In the genomic region with DNA sequence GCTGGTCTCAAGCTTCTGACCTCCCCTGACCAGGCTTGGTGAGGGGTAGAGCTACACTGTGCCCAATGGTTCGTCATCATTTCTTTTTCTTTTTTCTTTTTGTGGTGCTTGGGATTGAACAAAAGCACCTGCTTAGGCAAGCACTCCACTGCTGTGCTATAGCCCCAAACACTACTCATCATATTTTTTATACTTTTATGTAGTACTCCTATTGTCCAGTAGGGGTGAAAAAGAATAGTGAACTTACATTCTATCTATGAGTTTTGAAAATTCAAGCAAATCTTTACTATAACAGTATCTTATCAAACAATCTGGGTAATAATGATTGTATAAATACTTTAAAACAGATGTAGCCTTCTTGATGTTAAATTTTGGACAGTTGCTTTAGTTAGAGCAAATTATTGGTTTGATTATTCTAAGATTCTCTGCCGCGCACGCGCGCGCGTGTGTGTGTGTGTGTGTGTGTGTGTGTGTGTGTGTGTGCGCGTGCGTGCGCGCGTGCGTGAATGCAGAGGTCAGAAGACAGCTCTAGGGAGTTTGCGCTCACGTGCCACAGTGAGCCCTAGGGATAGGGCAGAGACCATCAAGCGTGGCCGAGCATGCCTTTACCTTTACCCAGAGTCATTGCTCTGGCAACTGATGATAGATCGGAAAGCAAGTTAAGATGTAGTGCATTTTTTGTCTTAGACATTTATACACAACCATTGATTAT, we compare ENCODE assay signal across 22 mouse cellular contexts. TPM values are rescaled to one million over a fixed set of nuclear protein-coding genes. Genes with fewer than 3 reads are reported as not detected.
DNase-seq lines count a peak whose midpoint lies in the region; ATAC-seq and TF ChIP-seq lines count a peak whose summit lies in the region.
"Had no signal": no experiment of that assay in that cellular context is flagged by ENCODE, and none has a peak within 500 bp of the region (broad histone marks: within the 10 kb centered on the region; RNA-seq: fewer than 3 reads in every experiment).

No protein-coding gene starts in this region.

- WGBS in intestine, postnatal 0 days = 96% methylated on average over 20 of the region's 20 CpGs
- 95% methylated on average over 20 of the region's 20 CpGs for WGBS in intestine, embryonic 15.5 days
- WGBS in midbrain, postnatal 0 days = 95% methylated on average over 20 of the region's 20 CpGs
- WGBS in midbrain, embryonic 15.5 days = 94% methylated on average over 20 of the region's 20 CpGs
- WGBS in stomach, postnatal 0 days = 95% methylated on average over 20 of the region's 20 CpGs

- H3K36me3 ChIP-seq in intestine, postnatal 0 days (ENCODE audit: control insufficient read depth, insufficient read depth) = no peaks in the 10 kb centered on the region
- H3K36me3 ChIP-seq in intestine, embryonic 15.5 days = no peaks in the 10 kb centered on the region
- no peaks in the 10 kb centered on the region for H3K36me3 ChIP-seq in midbrain, postnatal 0 days (ENCODE audit: insufficient read depth, low read length)
- no peaks in the 10 kb centered on the region for H3K36me3 ChIP-seq in midbrain, embryonic 15.5 days (replicated peaks)
- no peaks in the 10 kb centered on the region for H3K36me3 ChIP-seq in stomach, postnatal 0 days (ENCODE audit: control insufficient read depth, insufficient read depth, low read length)
- H3K36me3 ChIP-seq: neural tube, embryonic 15.5 days; stomach, embryonic 15.5 days had no signal

- TF ChIP-seq CTCF in intestine, postnatal 0 days (IDR thresholded peaks at IDR 0.05; ENCODE audit: low read depth) = 0 out of 2 replicates have a peak, but pooled peaks have one; percentile 2
- peak; percentile 44 for TF ChIP-seq CTCF in midbrain, postnatal 0 days (IDR thresholded peaks at IDR 0.05)
- TF ChIP-seq CTCF in stomach, postnatal 0 days (IDR thresholded peaks at IDR 0.05; ENCODE audit: low read depth) = peak; percentile 35

- H3K9ac ChIP-seq in intestine, postnatal 0 days (ENCODE audit: low read depth, low read length) = no peak overlapping the region
- no peak overlapping the region for H3K9ac ChIP-seq in intestine, embryonic 15.5 days
- no peak overlapping the region for H3K9ac ChIP-seq in midbrain, postnatal 0 days (replicated peaks; ENCODE audit: low read length, poor library complexity, severe bottlenecking)
- H3K9ac ChIP-seq in midbrain, embryonic 15.5 days = no peak overlapping the region
- H3K9ac ChIP-seq in stomach, postnatal 0 days (ENCODE audit: low read length) = no peak overlapping the region
- H3K9ac ChIP-seq: lung, embryonic 14.5 days; neural tube, embryonic 15.5 days; stomach, embryonic 15.5 days had no signal

- H3K4me3 ChIP-seq in intestine, postnatal 0 days (ENCODE audit: low read depth, low read length) = no peak overlapping the region
- H3K4me3 ChIP-seq in intestine, embryonic 15.5 days (replicated peaks) = no peak overlapping the region
- H3K4me3 ChIP-seq in midbrain, postnatal 0 days (ENCODE audit: low read depth, low read length) = no peak overlapping the region
- no peak overlapping the region for H3K4me3 ChIP-seq in midbrain, embryonic 15.5 days
- H3K4me3 ChIP-seq in stomach, postnatal 0 days (ENCODE audit: low read depth, low read length) = no peak overlapping the region
- H3K4me3 ChIP-seq: limb, embryonic 10.5 days; midbrain, embryonic 10.5 days; myocyte; neural tube, embryonic 15.5 days; stomach, embryonic 15.5 days had no signal

- no peaks in the 10 kb centered on the region for H3K4me1 ChIP-seq in intestine, postnatal 0 days (replicated peaks; ENCODE audit: control insufficient read depth, insufficient read depth, low read length)
- no peaks in the 10 kb centered on the region for H3K4me1 ChIP-seq in intestine, embryonic 15.5 days (replicated peaks)
- no peaks in the 10 kb centered on the region for H3K4me1 ChIP-seq in midbrain, postnatal 0 days (ENCODE audit: insufficient read depth, low read length)
- no peaks in the 10 kb centered on the region for H3K4me1 ChIP-seq in midbrain, embryonic 15.5 days
- H3K4me1 ChIP-seq in stomach, postnatal 0 days (replicated peaks; ENCODE audit: control insufficient read depth, insufficient read depth) = no peaks in the 10 kb centered on the region
- H3K4me1 ChIP-seq: limb, embryonic 10.5 days; midbrain, embryonic 10.5 days; neural tube, embryonic 15.5 days; stomach, embryonic 15.5 days had no signal

- no peak for ATAC-seq in intestine, postnatal 0 days
- ATAC-seq in intestine, embryonic 15.5 days = no peak
- no peak for ATAC-seq in midbrain, postnatal 0 days (ENCODE audit: low FRiP score)
- ATAC-seq in midbrain, embryonic 15.5 days (replicated peaks) = no peak
- ATAC-seq in stomach, postnatal 0 days (ENCODE audit: low FRiP score, low TSS enrichment) = no peak
- ATAC-seq in monocyte, adult 5-6 weeks (replicated peaks; ENCODE audit: insufficient number of reproducible peaks, low FRiP score, low TSS enrichment, poor library complexity, severe bottlenecking) = no peak
- ATAC-seq: forebrain, embryonic 14.5 days; intestine, embryonic 16.5 days had no signal

- no peak for TF ChIP-seq EP300 in stomach, postnatal 0 days (optimal IDR thresholded peaks at IDR 0.05)

- H3K27ac ChIP-seq in intestine, postnatal 0 days (ENCODE audit: low read depth, low read length) = no peak overlapping the region
- no peak overlapping the region for H3K27ac ChIP-seq in intestine, embryonic 15.5 days
- no peak overlapping the region for H3K27ac ChIP-seq in midbrain, postnatal 0 days (ENCODE audit: low read depth, low read length)
- no peak overlapping the region for H3K27ac ChIP-seq in midbrain, embryonic 15.5 days
- no peak overlapping the region for H3K27ac ChIP-seq in stomach, postnatal 0 days (replicated peaks)
- H3K27ac ChIP-seq: limb, embryonic 10.5 days; midbrain, embryonic 10.5 days; neural tube, embryonic 15.5 days; stomach, embryonic 15.5 days had no signal

- H3K4me2 ChIP-seq in intestine, postnatal 0 days (replicated peaks; ENCODE audit: low read depth) = no peak overlapping the region
- no peak overlapping the region for H3K4me2 ChIP-seq in intestine, embryonic 15.5 days (replicated peaks)
- no peak overlapping the region for H3K4me2 ChIP-seq in midbrain, postnatal 0 days (ENCODE audit: low read depth, low read length, poor library complexity, severe bottlenecking)
- H3K4me2 ChIP-seq in midbrain, embryonic 15.5 days = no peak overlapping the region
- no peak overlapping the region for H3K4me2 ChIP-seq in stomach, postnatal 0 days (replicated peaks; ENCODE audit: low read depth)
- H3K4me2 ChIP-seq: liver, embryonic 11.5 days; lung, embryonic 14.5 days; neural tube, embryonic 15.5 days; stomach, embryonic 15.5 days had no signal

- DNase-seq in midbrain, postnatal 0 days (ENCODE audit: low spot score) = no peak
- peak; percentile 64 for DNase-seq in R1 (ENCODE audit: low read depth, low spot score)
- no peak for DNase-seq in stomach, postnatal 0 days (ENCODE audit: low spot score)
- DNase-seq: adrenal gland, adult 2 months; cerebellum, adult 8-10 months; gastrocnemius, postnatal 36 days; lung, embryonic 14.5 days; lung, postnatal 4 days; spleen, adult 18-20 months had no signal

- H3K27me3 ChIP-seq in intestine, postnatal 0 days (replicated peaks; ENCODE audit: control insufficient read depth, insufficient read depth, low read length) = no peaks in the 10 kb centered on the region
- no peaks in the 10 kb centered on the region for H3K27me3 ChIP-seq in intestine, embryonic 15.5 days (replicated peaks)
- no peaks in the 10 kb centered on the region for H3K27me3 ChIP-seq in midbrain, postnatal 0 days (ENCODE audit: insufficient read depth, low read length)
- H3K27me3 ChIP-seq in midbrain, embryonic 15.5 days (replicated peaks) = no peaks in the 10 kb centered on the region
- no peaks in the 10 kb centered on the region for H3K27me3 ChIP-seq in stomach, postnatal 0 days (ENCODE audit: control insufficient read depth, insufficient read depth, low read length)
- H3K27me3 ChIP-seq: neural tube, embryonic 15.5 days; stomach, embryonic 15.5 days had no signal

- H3K9me3 ChIP-seq in intestine, postnatal 0 days (ENCODE audit: control insufficient read depth) = no peaks in the 10 kb centered on the region
- no peaks in the 10 kb centered on the region for H3K9me3 ChIP-seq in intestine, embryonic 15.5 days
- H3K9me3 ChIP-seq in midbrain, postnatal 0 days (ENCODE audit: low read length) = no peaks in the 10 kb centered on the region
- no peaks in the 10 kb centered on the region for H3K9me3 ChIP-seq in midbrain, embryonic 15.5 days
- no peaks in the 10 kb centered on the region for H3K9me3 ChIP-seq in stomach, postnatal 0 days (ENCODE audit: control insufficient read depth, low read length)
- H3K9me3 ChIP-seq: G1E; limb, embryonic 10.5 days; midbrain, embryonic 10.5 days; neural tube, embryonic 15.5 days; stomach, embryonic 15.5 days had no signal

RNA-seq across cellular contexts. Expression of gene Shcbp1l, which starts 21.3 kb away (rescaled TPM):
- polyA plus RNA-seq in intestine, postnatal 0 days (2015; fragmentation: Nextera tagmentation; extraction: Ambion mirVana) = 0.12 TPM in 1 of 2 replicates, not detected in the other
- 0.13 and 0.26 TPM in 2 replicates for polyA plus RNA-seq in intestine, embryonic 15.5 days (2015; fragmentation: Nextera tagmentation; extraction: Ambion mirVana)
- 0.93 and 2.6 TPM in 2 replicates for total RNA-seq in midbrain, postnatal 0 days (2014; rRNA removed)
- 1.2 and 1.3 TPM in 2 replicates for polyA plus RNA-seq in midbrain, postnatal 0 days (2015; fragmentation: Nextera tagmentation; extraction: Ambion mirVana)
- 0.23 and 0.39 TPM in 2 replicates for polyA plus RNA-seq in midbrain, embryonic 15.5 days (2015; fragmentation: Nextera tagmentation; extraction: Ambion mirVana)
- polyA plus RNA-seq in stomach, postnatal 0 days (2015; fragmentation: Nextera tagmentation; extraction: Ambion mirVana) = 0.04 and 0.23 TPM in 2 replicates
- total RNA-seq in monocyte, adult 5-6 weeks (2017) = 0.64 to 1.1 TPM in 2 of 3 replicates, not detected in the other
- total RNA-seq: gastrocnemius, postnatal 36 days had no signal
- polyA plus RNA-seq: intestine, embryonic 16.5 days; myocyte had no signal

RNA-seq across cellular contexts. Expression of gene Dhx9, which starts 41.2 kb away (rescaled TPM):
- 14.1 TPM in 2 replicates for polyA plus RNA-seq in intestine, postnatal 0 days (2015; fragmentation: Nextera tagmentation; extraction: Ambion mirVana)
- polyA plus RNA-seq in intestine, embryonic 15.5 days (2015; fragmentation: Nextera tagmentation; extraction: Ambion mirVana) = 26.6 and 30.6 TPM in 2 replicates
- 53.7 and 134 TPM in 2 replicates for total RNA-seq in midbrain, postnatal 0 days (2014; rRNA removed)
- polyA plus RNA-seq in midbrain, postnatal 0 days (2015; fragmentation: Nextera tagmentation; extraction: Ambion mirVana) = 20.3 and 30.0 TPM in 2 replicates
- 30.2 and 36.3 TPM in 2 replicates for polyA plus RNA-seq in midbrain, embryonic 15.5 days (2015; fragmentation: Nextera tagmentation; extraction: Ambion mirVana)
- polyA plus RNA-seq in stomach, postnatal 0 days (2015; fragmentation: Nextera tagmentation; extraction: Ambion mirVana) = 6.6 and 10.6 TPM in 2 replicates
- total RNA-seq in monocyte, adult 5-6 weeks (2017) = 148 to 217 TPM (median 199 TPM) in 3 replicates
